26 mouse cellular contexts compared by ENCODE assay signal in the genomic region with DNA sequence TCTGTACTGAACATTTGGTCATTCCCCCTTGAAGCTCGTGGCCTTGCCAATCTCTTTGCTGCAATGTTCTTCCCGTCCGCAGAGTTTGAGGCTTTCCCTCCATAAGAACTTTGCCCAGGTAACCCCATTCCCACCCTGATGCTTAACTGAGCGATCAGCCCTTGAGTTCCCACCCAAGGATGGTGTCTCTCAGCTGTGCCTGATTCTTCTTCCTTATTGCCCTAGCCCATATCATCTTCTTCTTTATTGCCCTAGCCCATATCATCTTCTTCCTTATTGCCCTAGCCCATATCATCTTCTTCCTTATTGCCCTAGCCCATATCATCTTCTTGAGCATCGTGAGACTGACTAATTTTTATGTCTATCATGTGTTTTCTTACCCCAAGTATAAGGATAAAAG.
"Had no signal": no experiment of that assay in that cellular context is flagged by ENCODE, and none has a peak within 500 bp of the region (broad histone marks: within the 10 kb centered on the region; RNA-seq: fewer than 3 reads in every experiment).

No protein-coding gene starts in this region.

- H3K36me3 ChIP-seq: heart, embryonic 10.5 days; heart, embryonic 12.5 days; hindbrain, embryonic 10.5 days; hindbrain, embryonic 12.5 days; kidney, embryonic 15.5 days; limb, embryonic 13.5 days; limb, embryonic 15.5 days; liver, embryonic 12.5 days had no signal

- H3K4me3 ChIP-seq: gastrocnemius, adult 2 months; heart, embryonic 10.5 days; heart, embryonic 12.5 days; hindbrain, embryonic 10.5 days; hindbrain, embryonic 12.5 days; kidney, embryonic 15.5 days; layer of hippocampus, adult 2 months; limb, embryonic 13.5 days; limb, embryonic 15.5 days; liver, embryonic 12.5 days had no signal

- H3K9me3 ChIP-seq: heart, embryonic 10.5 days; heart, embryonic 12.5 days; hindbrain, embryonic 10.5 days; hindbrain, embryonic 12.5 days; kidney, embryonic 15.5 days; limb, embryonic 13.5 days; limb, embryonic 15.5 days; liver, embryonic 12.5 days had no signal

- DNase-seq: gastrocnemius, adult 2 months; gastrocnemius, postnatal 10 days; gastrocnemius, postnatal 25 days; heart, postnatal 10 days; heart, postnatal 4 days; kidney, adult 11 months; kidney, adult 2 months; kidney, adult 9 months; kidney, postnatal 14 days; kidney, postnatal 36 days; layer of hippocampus, postnatal 36 days; left cerebral cortex, postnatal 4 days had no signal

- H3K4me1 ChIP-seq: heart, embryonic 10.5 days; heart, embryonic 12.5 days; hindbrain, embryonic 10.5 days; hindbrain, embryonic 12.5 days; kidney, embryonic 15.5 days; limb, embryonic 15.5 days; liver, embryonic 12.5 days had no signal

- ATAC-seq: hindbrain, embryonic 16.5 days; inflammation-experienced regulatory T-cells, adult 6 months; liver, embryonic 12.5 days had no signal

- H3K4me2 ChIP-seq: heart, embryonic 12.5 days; hindbrain, embryonic 12.5 days; hindbrain, embryonic 14.5 days; kidney, embryonic 15.5 days; limb, embryonic 13.5 days; limb, embryonic 15.5 days; liver, embryonic 12.5 days had no signal

- H3K27ac ChIP-seq: gastrocnemius, adult 2 months; heart, embryonic 10.5 days; hindbrain, embryonic 10.5 days; hindbrain, embryonic 12.5 days; hindbrain, embryonic 14.5 days; kidney, embryonic 15.5 days; kidney, postnatal 0 days; layer of hippocampus, adult 2 months; limb, embryonic 13.5 days; limb, embryonic 15.5 days; liver, embryonic 12.5 days; liver, embryonic 14.5 days had no signal

- H3K27me3 ChIP-seq: heart, embryonic 12.5 days; hindbrain, embryonic 12.5 days; kidney, embryonic 15.5 days; limb, embryonic 13.5 days; limb, embryonic 15.5 days; liver, embryonic 12.5 days had no signal

- H3K9ac ChIP-seq: heart, embryonic 12.5 days; hindbrain, embryonic 12.5 days; hindbrain, embryonic 14.5 days; kidney, embryonic 15.5 days; limb, embryonic 13.5 days; limb, embryonic 15.5 days; liver, embryonic 12.5 days; liver, embryonic 14.5 days had no signal
